Mouse (Mus musculus): ENCODE measurements at regions not wholly inside any gene's neighbourhood (a gene's known extent, or its start where the extent isn't known, plus 50 kb on each side); places are given as distances from the start of the nearest gene placed in this dataset.
A peak's percentile ranks its signal among the peaks of the same experiment; 100 is the strongest.

- Histone ChIP-seq H3K27me3 (ENCODE audit: insufficient read depth, low read length) (no peaks in the 10 kb centered on the region), H3K4me1 (ENCODE audit: insufficient read depth, low read length) (no peaks in the 10 kb centered on the region), H3K9ac (replicated peaks; ENCODE audit: low read length, poor library complexity, severe bottlenecking) (no peak overlapping the region), H3K27ac (ENCODE audit: low read depth, low read length) (no peak overlapping the region), H3K9me3 (ENCODE audit: low read length) (no peaks in the 10 kb centered on the region), H3K4me3 (ENCODE audit: low read depth, low read length) (no peak overlapping the region), H3K36me3 (ENCODE audit: insufficient read depth, low read length) (no peaks in the 10 kb centered on the region), H3K4me2 (ENCODE audit: low read depth, low read length, poor library complexity, severe bottlenecking) (no peak overlapping the region)
- DNase-seq (ENCODE audit: low spot score): no peak
- no peak for ATAC-seq (ENCODE audit: low FRiP score)
- WGBS: 85% methylated on average over 17 of the region's 17 CpGs
- no peak for TF ChIP-seq CTCF (IDR thresholded peaks at IDR 0.05)
Measured at GRCm38 (mm10) chr15:97188545-97188944, 58.4 kb upstream of the Pced1b start.

- WGBS: 38% methylated on average over 3 of the region's 3 CpGs
- TF ChIP-seq CTCF (IDR thresholded peaks at IDR 0.05): peak; percentile 71
- no peaks in the 10 kb centered on the region for H3K27me3 ChIP-seq (ENCODE audit: insufficient read depth, low read length)
- no peak for ATAC-seq (ENCODE audit: low FRiP score)
- no peaks in the 10 kb centered on the region for H3K9me3 ChIP-seq (ENCODE audit: low read length)
- H3K4me1 ChIP-seq (ENCODE audit: insufficient read depth, low read length): no peaks in the 10 kb centered on the region
- no peaks in the 10 kb centered on the region for H3K36me3 ChIP-seq (ENCODE audit: insufficient read depth, low read length)
- no peak overlapping the region for H3K4me3 ChIP-seq (ENCODE audit: low read depth, low read length)
- peak; percentile 71 for DNase-seq (ENCODE audit: low spot score)
- no peak overlapping the region for H3K4me2 ChIP-seq (ENCODE audit: low read depth, low read length, poor library complexity, severe bottlenecking)
- no peak overlapping the region for H3K9ac ChIP-seq (replicated peaks; ENCODE audit: low read length, poor library complexity, severe bottlenecking)
- H3K27ac ChIP-seq (ENCODE audit: low read depth, low read length): no peak overlapping the region
Measured at GRCm38 (mm10) chr15:97187831-97188230, 59.1 kb upstream of the Pced1b start.

- 77% methylated on average over 8 of the region's 8 CpGs for WGBS
- no peak for DNase-seq (ENCODE audit: low spot score)
- no peak overlapping the region for H3K27ac ChIP-seq (ENCODE audit: low read depth, low read length)
- TF ChIP-seq CTCF (IDR thresholded peaks at IDR 0.05): no peak
- no peak overlapping the region for H3K4me3 ChIP-seq (ENCODE audit: low read depth, low read length)
- no peaks in the 10 kb centered on the region for H3K36me3 ChIP-seq (ENCODE audit: insufficient read depth, low read length)
- no peak overlapping the region for H3K4me2 ChIP-seq (ENCODE audit: low read depth, low read length, poor library complexity, severe bottlenecking)
- H3K27me3 ChIP-seq (ENCODE audit: insufficient read depth, low read length): no peaks in the 10 kb centered on the region
- no peak for ATAC-seq (ENCODE audit: low FRiP score)
- peaks cover 4% of the 10 kb centered on the region; the same call in 1 of the 2 replicates for H3K4me1 ChIP-seq (ENCODE audit: insufficient read depth, low read length)
- no peaks in the 10 kb centered on the region for H3K9me3 ChIP-seq (ENCODE audit: low read length)
- no peak overlapping the region for H3K9ac ChIP-seq (replicated peaks; ENCODE audit: low read length, poor library complexity, severe bottlenecking)
Measured at GRCm38 (mm10) chr15:97186034-97186433, 60.9 kb upstream of the Pced1b start.

GRCm38 (mm10) chr15:97182617-97183038, 64.3 kb upstream of the Pced1b start:
- ATAC-seq (ENCODE audit: low FRiP score): no peak
- peak; percentile 84 for DNase-seq (ENCODE audit: low spot score)
- WGBS: 20% methylated on average over 9 of the region's 9 CpGs
- Histone ChIP-seq H3K36me3 (ENCODE audit: insufficient read depth, low read length) (no peaks in the 10 kb centered on the region), H3K4me2 (ENCODE audit: low read depth, low read length, poor library complexity, severe bottlenecking) (no peak overlapping the region), H3K9me3 (ENCODE audit: low read length) (no peaks in the 10 kb centered on the region), H3K9ac (replicated peaks; ENCODE audit: low read length, poor library complexity, severe bottlenecking) (no peak overlapping the region), H3K27ac (ENCODE audit: low read depth, low read length) (no peak overlapping the region), H3K4me3 (ENCODE audit: low read depth, low read length) (no peak overlapping the region), H3K4me1 (ENCODE audit: insufficient read depth, low read length) (peaks cover 13% of the 10 kb centered on the region; the same call in 1 of the 2 replicates), H3K27me3 (ENCODE audit: insufficient read depth, low read length) (no peaks in the 10 kb centered on the region)
- TF ChIP-seq CTCF (IDR thresholded peaks at IDR 0.05): no peak

GRCm38 (mm10) chr15:97180970-97181669, 65.8 kb upstream of the Pced1b start:
- Histone ChIP-seq H3K4me1 (ENCODE audit: insufficient read depth, low read length) (peaks cover 13% of the 10 kb centered on the region; the same call in 1 of the 2 replicates), H3K27ac (ENCODE audit: low read depth, low read length) (peak overlapping the region; percentile 52; the same call in 1 of the 2 replicates), H3K27me3 (ENCODE audit: insufficient read depth, low read length) (no peaks in the 10 kb centered on the region), H3K9ac (replicated peaks; ENCODE audit: low read length, poor library complexity, severe bottlenecking) (no peak overlapping the region), H3K4me2 (ENCODE audit: low read depth, low read length, poor library complexity, severe bottlenecking) (no peak overlapping the region), H3K4me3 (ENCODE audit: low read depth, low read length) (no peak overlapping the region), H3K36me3 (ENCODE audit: insufficient read depth, low read length) (no peaks in the 10 kb centered on the region), H3K9me3 (ENCODE audit: low read length) (no peaks in the 10 kb centered on the region)
- WGBS: 46% methylated on average over 9 of the region's 9 CpGs
- no peak for TF ChIP-seq CTCF (IDR thresholded peaks at IDR 0.05)
- no peak for ATAC-seq (ENCODE audit: low FRiP score)
- peak; percentile 87 for DNase-seq (ENCODE audit: low spot score)

GRCm38 (mm10) chr15:97178286-97178685, 68.6 kb upstream of the Pced1b start:
- 22% methylated on average over 3 of the region's 3 CpGs for WGBS
- Histone ChIP-seq H3K9ac (replicated peaks; ENCODE audit: low read length, poor library complexity, severe bottlenecking) (no peak overlapping the region), H3K27ac (ENCODE audit: low read depth, low read length) (0 out of 2 replicates have a peak overlapping the region, but pooled peaks have one; percentile 4), H3K4me2 (ENCODE audit: low read depth, low read length, poor library complexity, severe bottlenecking) (no peak overlapping the region), H3K9me3 (ENCODE audit: low read length) (no peaks in the 10 kb centered on the region), H3K4me1 (ENCODE audit: insufficient read depth, low read length) (peaks cover 13% of the 10 kb centered on the region; the same call in 1 of the 2 replicates), H3K36me3 (ENCODE audit: insufficient read depth, low read length) (no peaks in the 10 kb centered on the region), H3K4me3 (ENCODE audit: low read depth, low read length) (no peak overlapping the region), H3K27me3 (ENCODE audit: insufficient read depth, low read length) (no peaks in the 10 kb centered on the region)
- no peak for TF ChIP-seq CTCF (IDR thresholded peaks at IDR 0.05)
- DNase-seq (ENCODE audit: low spot score): no peak
- ATAC-seq (ENCODE audit: low FRiP score): no peak
